Mouse (Mus musculus): ENCODE measurements around the gene Ptprd.

- TF ChIP-seq CTCF (IDR thresholded peaks at IDR 0.05; ENCODE audit: extremely low read depth, insufficient read depth, insufficient read length, insufficient replicate concordance) (no peak), POLR2A (IDR thresholded peaks at IDR 0.05; ENCODE audit: low read depth, low read length) (no peak)
These were observed 2017.0 kb downstream of the Ptprd start for GRCm38 (mm10) chr4:76194762-76195161.
